Mouse (Mus musculus) neural tube, embryonic 12.5 days (tissue): Measurements from ENCODE around the gene Irak2. TPM values are rescaled to one million over a fixed set of nuclear protein-coding genes. Genes with fewer than 3 reads are reported as not detected.

ENCODE experiments used
- ATAC-seq: fragments of 200-750 bp; cut with Nextera tagmentation; 2 replicates; pipeline ENCODE4 v1.8.0; 2017; ENCODE audit warnings: low read depth, mild to moderate bottlenecking, moderate TSS enrichment, moderate library complexity; ENCODE audit not compliant: low FRiP score
- H3K27ac ChIP-seq: fragments of 300-500 bp; sonication (generic); 2 replicates; pipeline ENCODE4 v1.5.1; 2016
- H3K27me3 ChIP-seq: fragments of 300-500 bp; sonication (generic); replicated peaks from 2 replicates; pipeline ENCODE4 v1.6.1; 2016; ENCODE audit warnings: mild to moderate bottlenecking
- H3K36me3 ChIP-seq: fragments of 300-500 bp; sonication (generic); 2 replicates; pipeline ENCODE4 v1.6.1; 2016; ENCODE audit warnings: mild to moderate bottlenecking
- H3K4me1 ChIP-seq: fragments of 300-500 bp; sonication (generic); 2 replicates; pipeline ENCODE4 v1.6.1; 2016
- H3K4me2 ChIP-seq: fragments of 300-500 bp; sonication (generic); replicated peaks from 2 replicates; pipeline ENCODE4 v1.6.1; 2016; ENCODE audit warnings: mild to moderate bottlenecking
- H3K4me3 ChIP-seq: fragments of 300-500 bp; sonication (generic); 2 replicates; pipeline ENCODE4 v1.5.1; 2016
- H3K9ac ChIP-seq: fragments of 300-500 bp; sonication (generic); 2 replicates; pipeline ENCODE4 v1.6.1; 2016; ENCODE audit warnings: mild to moderate bottlenecking
- H3K9me3 ChIP-seq: fragments of 300-500 bp; sonication (generic); 2 replicates; pipeline ENCODE4 v1.6.1; 2016; ENCODE audit warnings: mild to moderate bottlenecking
- WGBS: fragments of 180-500 bp; shearing (Covaris S2); methylation state at CpG from one replicate; pipeline ENCODE4 v1.1.7; 2016; 5-methylcytosine and 5-hydroxymethylcytosine counted together
- polyA plus RNA-seq: library from polyadenylated mRNA; unstranded; fragments of >200 nt; fragmentation: Nextera tagmentation; extraction: Ambion mirVana; gene quantifications from 2 replicates; pipeline ENCODE4 v1.2.1, GENCODE M21; 2016

The Irak2 gene
- polyA plus RNA-seq, 1 experiment from 2014 or later = 3.1 TPM

- H3K27ac ChIP-seq = no peak overlapping the region
- no peak overlapping the region for H3K4me3 ChIP-seq
- H3K36me3 ChIP-seq = no peaks in the 10 kb centered on the region
- no peaks in the 10 kb centered on the region for H3K27me3 ChIP-seq
- H3K9ac ChIP-seq = no peak overlapping the region
- WGBS = 81% methylated on average over 14 of the region's 14 CpGs
- H3K4me2 ChIP-seq = no peak overlapping the region
- H3K4me1 ChIP-seq = no peaks in the 10 kb centered on the region
- no peaks in the 10 kb centered on the region for H3K9me3 ChIP-seq
- no peak for ATAC-seq
Observed at GRCm38 (mm10) chr6:113677070-113677734, 38.9 kb downstream of the Irak2 start.

- Histone ChIP-seq H3K9me3 (no peaks in the 10 kb centered on the region), H3K27ac (no peak overlapping the region), H3K27me3 (no peaks in the 10 kb centered on the region), H3K4me1 (no peaks in the 10 kb centered on the region), H3K9ac (no peak overlapping the region), H3K4me3 (no peak overlapping the region), H3K36me3 (no peaks in the 10 kb centered on the region), H3K4me2 (no peak overlapping the region)
- 76% methylated on average over 14 of the region's 14 CpGs for WGBS
- ATAC-seq = no peak
Observed at GRCm38 (mm10) chr6:113678246-113679012, 40.2 kb downstream of the Irak2 start.

GRCm38 (mm10) chr6:113679993-113680566 is 41.8 kb downstream of the Irak2 start:
- no peak for ATAC-seq
- WGBS = 87% methylated on average over 9 of the region's 9 CpGs

DNA sequence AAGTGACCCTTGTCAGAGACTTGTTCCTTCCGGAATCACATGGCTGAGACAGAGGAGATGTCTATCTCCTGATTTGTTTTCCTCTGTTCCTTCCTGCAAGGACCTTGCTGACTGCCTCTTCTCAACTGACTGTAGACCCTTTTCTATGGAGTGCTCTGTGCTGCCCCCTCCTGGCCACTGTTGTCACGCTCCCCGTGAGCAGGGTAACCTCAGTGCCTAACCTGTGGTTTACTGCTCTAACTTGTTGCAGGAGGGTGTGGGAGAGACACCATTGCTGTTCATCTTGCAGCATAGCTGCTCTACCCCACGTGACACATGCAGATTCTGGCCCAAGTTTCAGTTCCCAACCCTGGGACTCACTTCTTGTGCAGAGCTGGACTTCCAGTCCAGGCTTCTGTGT is 43.0 kb downstream of the Irak2 start:
- Histone ChIP-seq H3K9me3 (no peaks in the 10 kb centered on the region), H3K4me1 (no peaks in the 10 kb centered on the region), H3K4me3 (no peak overlapping the region), H3K4me2 (no peak overlapping the region), H3K9ac (no peak overlapping the region), H3K27ac (no peak overlapping the region), H3K27me3 (no peaks in the 10 kb centered on the region), H3K36me3 (no peaks in the 10 kb centered on the region)
- WGBS = 22% methylated on average over 4 of the region's 4 CpGs
- ATAC-seq = no peak

More at GRCm38 (mm10) chr6:113679993-113680566, 41.8 kb downstream of the Irak2 start:
- Histone ChIP-seq H3K27ac (no peak overlapping the region), H3K4me2 (no peak overlapping the region), H3K4me1 (no peaks in the 10 kb centered on the region), H3K36me3 (no peaks in the 10 kb centered on the region), H3K4me3 (no peak overlapping the region), H3K9ac (no peak overlapping the region), H3K27me3 (no peaks in the 10 kb centered on the region), H3K9me3 (no peaks in the 10 kb centered on the region)

- no peak overlapping the region for H3K4me3 ChIP-seq
- H3K9ac ChIP-seq = no peak overlapping the region
- H3K9me3 ChIP-seq = no peaks in the 10 kb centered on the region
- H3K27me3 ChIP-seq = no peaks in the 10 kb centered on the region
- no peak for ATAC-seq
- H3K4me2 ChIP-seq = no peak overlapping the region
- no peaks in the 10 kb centered on the region for H3K36me3 ChIP-seq
- 84% methylated on average over 10 of the region's 10 CpGs for WGBS
- H3K27ac ChIP-seq = no peak overlapping the region
- H3K4me1 ChIP-seq = no peaks in the 10 kb centered on the region
Observed at GRCm38 (mm10) chr6:113683081-113683825, 45.0 kb downstream of the Irak2 start.

DNA sequence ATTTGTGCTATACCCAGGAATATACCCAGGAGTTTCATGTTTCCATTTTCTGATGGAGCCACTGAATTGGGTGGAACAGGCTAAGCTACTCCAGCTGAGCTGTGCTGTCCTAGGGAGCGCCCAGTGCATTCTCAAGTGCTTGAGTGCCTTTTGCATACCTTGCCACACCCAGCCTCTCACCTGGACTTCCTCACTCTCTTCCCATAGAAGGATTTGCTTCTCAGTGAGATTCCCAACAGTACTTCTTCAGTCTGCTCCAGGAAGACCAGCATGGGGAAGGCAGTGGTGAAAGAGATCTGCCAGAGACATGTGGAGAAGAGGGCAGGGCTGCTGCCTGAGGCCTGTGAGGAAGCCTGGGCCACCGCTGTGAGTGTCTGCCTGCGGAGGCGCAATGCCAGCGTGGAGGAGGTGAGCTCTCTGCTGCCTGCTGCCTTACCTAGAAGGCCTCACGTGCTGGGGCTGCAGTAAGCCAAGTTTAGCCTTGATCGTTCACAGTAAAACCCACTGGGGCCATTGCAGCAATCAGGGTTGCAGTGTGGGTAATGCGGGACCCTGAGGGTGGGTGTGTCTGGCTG is 48.4 kb downstream of the Irak2 start:
- 40% methylated on average over 8 of the region's 8 CpGs for WGBS
- H3K4me2 ChIP-seq = no peak overlapping the region
- ATAC-seq = no peak
- no peak overlapping the region for H3K27ac ChIP-seq
- H3K27me3 ChIP-seq = no peaks in the 10 kb centered on the region
- H3K9ac ChIP-seq = no peak overlapping the region
- H3K36me3 ChIP-seq = no peaks in the 10 kb centered on the region
- no peak overlapping the region for H3K4me3 ChIP-seq
- H3K4me1 ChIP-seq = peaks cover 13% of the 10 kb centered on the region
- no peaks in the 10 kb centered on the region for H3K9me3 ChIP-seq

DNA sequence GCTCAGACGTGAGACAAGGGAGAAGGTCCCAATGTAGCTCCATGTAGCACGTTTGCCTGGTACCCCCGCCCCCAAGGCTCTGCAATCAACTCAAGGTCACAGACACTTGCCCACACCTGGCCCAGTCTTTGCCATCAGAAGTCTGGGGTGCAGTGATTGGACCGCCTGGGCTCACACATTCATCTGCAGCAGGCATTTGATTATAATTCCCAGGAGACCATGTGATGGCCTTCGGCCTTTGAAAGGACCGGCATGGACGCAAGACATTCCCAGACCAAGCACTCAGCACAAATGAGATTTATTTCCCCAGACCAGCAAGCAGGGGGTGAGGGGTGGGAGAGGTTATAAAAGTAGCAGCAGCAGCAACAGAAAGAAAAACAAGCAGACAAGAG is 51.7 kb downstream of the Irak2 start:
- H3K4me2 ChIP-seq = peak overlapping the region; percentile 45
- H3K27me3 ChIP-seq = no peaks in the 10 kb centered on the region
- peak; percentile 39; the same call in 1 of the 2 replicates for ATAC-seq
- H3K9ac ChIP-seq = no peak overlapping the region
- H3K36me3 ChIP-seq = no peaks in the 10 kb centered on the region
- 7% methylated on average over 7 of the region's 7 CpGs for WGBS
- peaks cover 13% of the 10 kb centered on the region for H3K4me1 ChIP-seq
- no peak overlapping the region for H3K27ac ChIP-seq
- no peaks in the 10 kb centered on the region for H3K9me3 ChIP-seq
- no peak overlapping the region for H3K4me3 ChIP-seq

- Histone ChIP-seq H3K9me3 (no peaks in the 10 kb centered on the region), H3K9ac (no peak overlapping the region), H3K4me3 (no peak overlapping the region), H3K4me2 (peak overlapping the region; percentile 45), H3K27ac (peak overlapping the region; percentile 17; the same call in 1 of the 2 replicates), H3K27me3 (no peaks in the 10 kb centered on the region), H3K36me3 (no peaks in the 10 kb centered on the region), H3K4me1 (peaks cover 13% of the 10 kb centered on the region)
- WGBS = 7% methylated on average over 14 of the region's 14 CpGs
- peak; percentile 45; the same call in 1 of the 2 replicates for ATAC-seq
Observed at GRCm38 (mm10) chr6:113690400-113691083, 52.3 kb downstream of the Irak2 start.

DNA sequence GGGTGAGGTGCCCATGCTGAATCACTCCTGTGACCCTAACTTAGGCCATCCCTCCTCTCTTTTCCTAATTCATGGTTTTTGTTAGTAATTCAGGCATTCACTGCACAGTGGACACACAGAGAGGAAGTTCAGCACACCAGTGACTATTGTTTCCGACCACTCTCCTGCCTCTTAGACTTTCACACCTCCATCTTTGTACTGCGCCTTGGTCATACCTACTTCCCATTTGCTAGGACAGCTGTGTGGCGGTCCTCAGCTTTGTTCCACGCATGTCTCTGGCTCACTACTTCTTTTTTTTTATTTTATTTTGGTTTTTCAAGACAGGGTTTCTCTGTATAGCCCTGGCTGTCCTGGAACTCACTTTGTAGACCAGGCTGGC is 52.8 kb downstream of the Irak2 start:
- ATAC-seq = no peak
- Histone ChIP-seq H3K27me3 (no peaks in the 10 kb centered on the region), H3K4me3 (no peak overlapping the region), H3K36me3 (no peaks in the 10 kb centered on the region), H3K27ac (peak overlapping the region; percentile 17; the same call in 1 of the 2 replicates), H3K9me3 (no peaks in the 10 kb centered on the region), H3K9ac (no peak overlapping the region), H3K4me2 (peak overlapping the region; percentile 45), H3K4me1 (peaks cover 16% of the 10 kb centered on the region)
- 79% methylated on average over 4 of the region's 4 CpGs for WGBS

GRCm38 (mm10) chr6:113692661-113693133 is 54.4 kb downstream of the Irak2 start:
- 81% methylated on average over 5 of the region's 5 CpGs for WGBS
- no peak for ATAC-seq
- Histone ChIP-seq H3K36me3 (no peaks in the 10 kb centered on the region), H3K4me2 (no peak overlapping the region), H3K4me1 (peaks cover 22% of the 10 kb centered on the region), H3K27me3 (no peaks in the 10 kb centered on the region), H3K9me3 (no peaks in the 10 kb centered on the region), H3K27ac (no peak overlapping the region), H3K4me3 (no peak overlapping the region), H3K9ac (no peak overlapping the region)

DNA sequence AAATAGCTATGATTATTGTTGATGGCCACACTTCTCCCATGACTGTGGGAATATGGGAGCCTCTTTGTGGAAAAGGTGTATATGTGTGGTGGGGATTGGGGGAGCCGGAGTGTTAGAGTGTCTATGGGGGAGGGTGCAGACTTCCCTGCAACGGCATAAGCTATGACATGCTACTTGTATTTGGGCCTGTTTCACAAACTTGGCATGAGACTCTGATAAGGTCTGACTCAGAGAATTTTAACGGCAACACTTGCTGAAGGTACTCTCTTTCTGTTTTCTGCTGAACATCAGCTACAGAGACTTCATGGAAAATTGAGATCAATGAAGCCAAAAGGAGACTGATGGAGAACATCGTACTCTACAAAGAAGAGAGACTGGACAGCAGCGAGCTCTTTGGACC is 55.1 kb downstream of the Irak2 start:
- no peak overlapping the region for H3K9ac ChIP-seq
- WGBS = 94% methylated on average over 5 of the region's 5 CpGs
- no peak for ATAC-seq

More for the DNA sequence above, 55.1 kb downstream of the Irak2 start:
- no peak overlapping the region for H3K4me2 ChIP-seq
- H3K4me1 ChIP-seq = peaks cover 29% of the 10 kb centered on the region
- no peak overlapping the region for H3K4me3 ChIP-seq
- no peaks in the 10 kb centered on the region for H3K9me3 ChIP-seq
- H3K27me3 ChIP-seq = no peaks in the 10 kb centered on the region
- no peak overlapping the region for H3K27ac ChIP-seq
- no peaks in the 10 kb centered on the region for H3K36me3 ChIP-seq
